Mouse (Mus musculus): Measurements from ENCODE around the gene Gm32742. TPM values are rescaled to one million over a fixed set of nuclear protein-coding genes. Genes with fewer than 3 reads are reported as not detected.
"Not testable (repeated sequence)": the region's sequence is repeated elsewhere in the genome, so short reads cannot be mapped to it uniquely, and the experiment has no call there.

The Gm32742 gene
- total and polyA plus RNA-seq, 2 experiments: under 0.01 TPM; not detected in 1

DNA sequence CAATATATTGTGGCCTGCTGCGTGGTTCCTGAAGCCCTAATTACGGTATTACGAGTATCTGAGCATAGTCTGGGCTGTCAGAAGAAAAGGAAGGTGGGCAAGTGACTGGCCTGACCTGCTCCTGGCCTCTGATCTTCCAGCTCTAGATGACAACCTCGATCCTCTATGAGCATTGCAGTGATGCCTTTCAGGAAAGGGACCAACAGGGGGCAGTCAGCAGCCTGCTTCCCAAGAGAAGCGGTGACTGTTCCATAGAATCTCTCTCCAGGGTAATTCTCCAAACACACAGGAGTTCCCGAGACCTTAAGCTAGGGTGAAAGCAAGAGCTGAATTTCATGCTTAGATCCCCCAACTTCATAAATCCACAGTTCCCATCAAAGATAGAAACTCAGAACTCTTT lies 21.1 kb downstream of the Gm32742 start:
- Histone ChIP-seq H3K9ac (ENCODE audit: low read depth, low read length) (no peak overlapping the region), H3K27ac (replicated peaks; ENCODE audit: insufficient read depth, low read depth, low read length) (no peak overlapping the region), H3K79me2 (ENCODE audit: control insufficient read depth, insufficient read depth, low read length) (no peaks in the 10 kb centered on the region), H3K4me1 (ENCODE audit: control insufficient read depth, insufficient read depth, low read length) (no peaks in the 10 kb centered on the region), H3K36me3 (ENCODE audit: control insufficient read depth, insufficient read depth, low read length) (no peaks in the 10 kb centered on the region), H3K27me3 (ENCODE audit: control insufficient read depth, insufficient read depth, low read length) (no peaks in the 10 kb centered on the region), H3K4me3 (ENCODE audit: insufficient read depth, low read depth, low read length) (no peak overlapping the region)
- DNase-seq (ENCODE audit: extremely low read depth, low read depth, low spot score): no peak
- no peak for TF ChIP-seq POLR2A (IDR thresholded peaks at IDR 0.05; ENCODE audit: extremely low read depth, insufficient read depth, low read length)
- no peak for TF ChIP-seq CTCF (IDR thresholded peaks at IDR 0.05; ENCODE audit: low read depth, low read length)
- WGBS: 72% methylated on average over 6 of the region's 6 CpGs

DNA sequence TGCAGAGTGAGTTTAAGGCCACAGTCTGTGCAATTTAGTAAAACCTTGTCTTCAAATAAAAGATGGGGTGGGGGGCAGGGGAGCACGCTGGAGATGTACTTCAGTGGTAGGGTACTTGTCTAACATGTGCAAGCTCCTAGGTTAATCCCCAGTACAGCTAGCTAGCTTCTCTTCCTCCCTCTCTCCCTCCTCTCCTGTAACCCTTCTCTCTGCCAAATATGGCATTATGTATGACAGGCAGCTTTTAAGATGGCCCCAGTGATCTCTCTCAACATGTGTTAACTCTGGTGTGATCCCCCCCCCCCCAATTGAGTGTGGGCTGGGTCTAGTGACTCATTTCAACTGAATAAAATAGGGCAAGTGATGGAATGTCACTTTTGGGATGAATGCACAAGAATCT lies 21.9 kb downstream of the Gm32742 start:
- DNase-seq (ENCODE audit: extremely low read depth, low read depth, low spot score): no peak
- no peaks in the 10 kb centered on the region for H3K36me3 ChIP-seq (ENCODE audit: control insufficient read depth, insufficient read depth, low read length)
- TF ChIP-seq POLR2A (IDR thresholded peaks at IDR 0.05; ENCODE audit: extremely low read depth, insufficient read depth, low read length): no peak
- no peak for TF ChIP-seq CTCF (IDR thresholded peaks at IDR 0.05; ENCODE audit: low read depth, low read length)
- H3K4me3 ChIP-seq (ENCODE audit: insufficient read depth, low read depth, low read length): no peak overlapping the region
- no peaks in the 10 kb centered on the region for H3K27me3 ChIP-seq (ENCODE audit: control insufficient read depth, insufficient read depth, low read length)
- no peaks in the 10 kb centered on the region for H3K4me1 ChIP-seq (ENCODE audit: control insufficient read depth, insufficient read depth, low read length)
- no peak overlapping the region for H3K27ac ChIP-seq (replicated peaks; ENCODE audit: insufficient read depth, low read depth, low read length)
- WGBS: 82% methylated on average over 1 of the region's 1 CpGs
- no peaks in the 10 kb centered on the region for H3K79me2 ChIP-seq (ENCODE audit: control insufficient read depth, insufficient read depth, low read length)
- H3K9ac ChIP-seq (ENCODE audit: low read depth, low read length): no peak overlapping the region

DNA sequence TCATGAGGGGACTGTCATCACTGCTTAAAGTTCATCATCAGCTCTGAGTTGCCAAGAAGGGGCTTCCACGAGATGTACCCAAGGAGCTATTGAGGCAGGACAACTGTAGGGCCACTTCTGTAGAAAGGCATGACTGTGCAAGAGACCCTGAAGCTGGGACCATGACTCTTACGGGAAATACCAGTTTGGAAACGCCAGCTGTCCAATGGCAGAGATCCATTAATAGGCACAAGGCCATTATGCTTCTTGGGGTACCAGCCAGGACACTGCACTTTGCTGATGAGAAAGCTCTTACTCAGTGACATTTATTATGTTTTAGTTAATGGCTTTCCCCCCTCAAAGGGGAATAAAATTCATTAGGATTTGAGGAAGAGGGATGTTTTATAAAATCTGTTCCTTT lies 24.6 kb downstream of the Gm32742 start:
- Histone ChIP-seq H3K4me1 (ENCODE audit: control insufficient read depth, insufficient read depth, low read length) (no peaks in the 10 kb centered on the region), H3K79me2 (ENCODE audit: control insufficient read depth, insufficient read depth, low read length) (no peaks in the 10 kb centered on the region), H3K36me3 (ENCODE audit: control insufficient read depth, insufficient read depth, low read length) (no peaks in the 10 kb centered on the region), H3K9ac (ENCODE audit: low read depth, low read length) (no peak overlapping the region), H3K27ac (replicated peaks; ENCODE audit: insufficient read depth, low read depth, low read length) (no peak overlapping the region), H3K27me3 (ENCODE audit: control insufficient read depth, insufficient read depth, low read length) (no peaks in the 10 kb centered on the region), H3K4me3 (ENCODE audit: insufficient read depth, low read depth, low read length) (no peak overlapping the region)
- DNase-seq (ENCODE audit: extremely low read depth, low read depth, low spot score): no peak
- TF ChIP-seq CTCF (IDR thresholded peaks at IDR 0.05; ENCODE audit: low read depth, low read length) (no peak), POLR2A (IDR thresholded peaks at IDR 0.05; ENCODE audit: extremely low read depth, insufficient read depth, low read length) (no peak)
- 75% methylated on average over 3 of the region's 3 CpGs for WGBS

DNA sequence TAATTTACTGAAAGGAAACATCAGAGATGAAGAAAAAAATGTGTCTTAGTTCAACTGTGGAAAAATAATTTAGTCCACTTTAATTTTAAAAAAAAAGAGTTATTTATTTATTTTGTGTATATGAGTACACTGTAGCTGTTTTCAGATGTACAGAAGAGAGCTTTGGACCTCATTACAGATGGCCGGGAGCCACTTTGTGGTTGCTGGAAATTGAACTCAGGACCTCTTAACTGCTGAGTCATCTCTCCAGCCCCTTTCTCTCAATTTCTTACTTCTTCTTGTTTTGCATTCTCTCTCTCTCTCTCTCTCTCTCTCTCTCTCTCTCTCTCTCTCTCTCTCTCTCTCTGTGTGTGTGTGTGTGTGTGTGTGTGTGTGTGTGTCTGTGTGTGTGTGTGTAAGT lies 25.9 kb downstream of the Gm32742 start:
- DNase-seq (ENCODE audit: extremely low read depth, low read depth, low spot score); H3K27me3 ChIP-seq (ENCODE audit: control insufficient read depth, insufficient read depth, low read length); H3K4me3 ChIP-seq (ENCODE audit: insufficient read depth, low read depth, low read length); H3K79me2 ChIP-seq (ENCODE audit: control insufficient read depth, insufficient read depth, low read length); H3K36me3 ChIP-seq (ENCODE audit: control insufficient read depth, insufficient read depth, low read length); H3K27ac ChIP-seq (replicated peaks; ENCODE audit: insufficient read depth, low read depth, low read length); H3K4me1 ChIP-seq (ENCODE audit: control insufficient read depth, insufficient read depth, low read length); H3K9ac ChIP-seq (ENCODE audit: low read depth, low read length): not testable (repeated sequence)
- 71% methylated on average over 1 of the region's 1 CpGs for WGBS

DNA sequence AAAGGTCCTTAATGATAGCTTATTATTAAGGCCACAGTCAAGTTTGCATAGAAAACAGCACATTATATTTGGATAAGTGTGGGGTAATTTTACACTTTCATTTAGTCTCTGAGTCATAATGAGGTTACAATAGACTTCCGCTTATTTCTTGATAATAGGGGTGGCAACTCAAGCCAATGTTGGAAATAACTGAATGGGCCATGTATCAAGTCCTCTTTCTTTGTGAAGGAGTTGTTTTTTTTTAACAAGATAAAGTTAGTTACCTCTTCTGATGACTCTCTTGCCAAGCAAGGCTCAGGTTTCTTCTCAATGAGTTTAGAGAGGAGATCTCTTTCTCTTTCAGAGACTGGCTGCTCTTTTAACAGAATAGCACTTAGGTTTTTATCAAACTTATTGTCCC lies 27.0 kb downstream of the Gm32742 start:
- Histone ChIP-seq H3K4me1 (ENCODE audit: control insufficient read depth, insufficient read depth, low read length) (no peaks in the 10 kb centered on the region), H3K79me2 (ENCODE audit: control insufficient read depth, insufficient read depth, low read length) (no peaks in the 10 kb centered on the region), H3K27me3 (ENCODE audit: control insufficient read depth, insufficient read depth, low read length) (no peaks in the 10 kb centered on the region), H3K9ac (ENCODE audit: low read depth, low read length) (no peak overlapping the region), H3K4me3 (ENCODE audit: insufficient read depth, low read depth, low read length) (no peak overlapping the region), H3K36me3 (ENCODE audit: control insufficient read depth, insufficient read depth, low read length) (no peaks in the 10 kb centered on the region), H3K27ac (replicated peaks; ENCODE audit: insufficient read depth, low read depth, low read length) (no peak overlapping the region)
- WGBS: 84% methylated on average over 1 of the region's 1 CpGs
- no peak for DNase-seq (ENCODE audit: extremely low read depth, low read depth, low spot score)
- TF ChIP-seq POLR2A (IDR thresholded peaks at IDR 0.05; ENCODE audit: extremely low read depth, insufficient read depth, low read length) (no peak), CTCF (IDR thresholded peaks at IDR 0.05; ENCODE audit: low read depth, low read length) (no peak)

DNA sequence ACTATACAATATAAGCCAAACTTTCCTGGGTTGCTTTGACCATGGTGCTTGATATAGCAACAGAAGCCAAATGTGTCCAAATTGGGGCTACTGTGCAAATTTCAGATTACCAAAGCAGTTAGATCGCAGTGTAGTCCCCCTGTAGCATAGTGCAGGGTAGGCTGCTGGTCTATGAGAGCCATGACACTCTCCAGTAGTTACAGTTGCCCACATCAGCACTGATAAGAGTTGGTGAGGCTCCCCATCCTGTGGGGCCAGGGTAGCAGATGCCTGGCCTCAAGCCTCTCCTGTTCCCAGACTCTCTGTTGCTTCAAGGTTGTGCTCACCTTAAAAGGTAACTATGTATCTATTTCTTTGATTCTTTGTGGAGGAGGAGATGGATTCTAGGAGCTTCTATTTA lies 27.5 kb downstream of the Gm32742 start:
- no peaks in the 10 kb centered on the region for H3K27me3 ChIP-seq (ENCODE audit: control insufficient read depth, insufficient read depth, low read length)
- no peak overlapping the region for H3K9ac ChIP-seq (ENCODE audit: low read depth, low read length)
- TF ChIP-seq POLR2A (IDR thresholded peaks at IDR 0.05; ENCODE audit: extremely low read depth, insufficient read depth, low read length): no peak
- TF ChIP-seq CTCF (IDR thresholded peaks at IDR 0.05; ENCODE audit: low read depth, low read length): no peak
- no peak for DNase-seq (ENCODE audit: extremely low read depth, low read depth, low spot score)
- H3K79me2 ChIP-seq (ENCODE audit: control insufficient read depth, insufficient read depth, low read length): no peaks in the 10 kb centered on the region
- H3K4me1 ChIP-seq (ENCODE audit: control insufficient read depth, insufficient read depth, low read length): no peaks in the 10 kb centered on the region
- 89% methylated on average over 1 of the region's 1 CpGs for WGBS
- H3K36me3 ChIP-seq (ENCODE audit: control insufficient read depth, insufficient read depth, low read length): no peaks in the 10 kb centered on the region
- no peak overlapping the region for H3K4me3 ChIP-seq (ENCODE audit: insufficient read depth, low read depth, low read length)
- H3K27ac ChIP-seq (replicated peaks; ENCODE audit: insufficient read depth, low read depth, low read length): no peak overlapping the region

All from liver, adult 2 months (tissue).